Mouse (Mus musculus) kidney, adult 9 months (tissue): ENCODE measurements around the gene Nudt17.
"Not testable (repeated sequence)": the region's sequence is repeated elsewhere in the genome, so short reads cannot be mapped to it uniquely, and the experiment has no call there.

Experiments
- DNase-seq: peaks from one replicate; pipeline ENCODE4 v3.0.0; 2022

Gene Nudt17

DNA sequence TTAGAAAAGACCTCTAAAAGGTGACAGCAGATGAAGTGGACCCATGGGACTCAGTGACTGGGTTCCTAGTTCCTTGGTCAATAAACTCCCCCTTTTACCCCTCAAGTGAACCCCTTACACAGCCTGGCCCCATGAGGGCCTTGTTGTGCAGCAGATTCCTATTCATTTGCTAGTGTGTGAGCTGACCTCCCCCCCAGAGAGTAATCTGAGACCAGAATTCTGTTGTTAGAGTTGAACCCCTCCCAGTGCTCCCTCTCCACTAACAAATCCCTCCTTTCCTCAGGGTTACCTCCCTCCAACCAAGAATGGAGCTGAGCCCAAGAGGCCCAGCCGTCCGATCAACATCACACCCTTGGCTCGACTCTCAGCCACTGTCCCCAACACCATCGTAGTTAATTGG is 7.4 kb downstream of the Nudt17 start:
- DNase-seq: no peak

DNA sequence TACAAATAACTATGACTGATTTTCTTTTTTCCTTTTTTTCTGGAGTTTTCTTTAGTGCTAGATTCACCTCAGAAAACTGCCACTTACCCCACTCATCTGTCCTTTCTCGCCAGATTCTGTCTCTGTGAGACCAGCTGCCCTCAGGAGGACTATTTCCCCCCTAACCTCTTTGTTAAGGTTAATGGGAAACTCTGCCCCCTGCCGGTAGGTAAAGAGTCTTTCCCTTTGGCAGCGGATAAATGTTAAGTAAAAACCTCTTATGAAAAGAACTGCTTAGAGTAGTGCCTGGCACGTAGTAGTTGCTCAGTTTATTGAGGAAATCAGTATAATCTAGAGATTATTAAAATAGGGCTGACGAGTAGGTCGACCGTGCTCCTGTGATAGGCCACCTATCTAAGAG is 8.0 kb downstream of the Nudt17 start:
- DNase-seq: no peak

DNA sequence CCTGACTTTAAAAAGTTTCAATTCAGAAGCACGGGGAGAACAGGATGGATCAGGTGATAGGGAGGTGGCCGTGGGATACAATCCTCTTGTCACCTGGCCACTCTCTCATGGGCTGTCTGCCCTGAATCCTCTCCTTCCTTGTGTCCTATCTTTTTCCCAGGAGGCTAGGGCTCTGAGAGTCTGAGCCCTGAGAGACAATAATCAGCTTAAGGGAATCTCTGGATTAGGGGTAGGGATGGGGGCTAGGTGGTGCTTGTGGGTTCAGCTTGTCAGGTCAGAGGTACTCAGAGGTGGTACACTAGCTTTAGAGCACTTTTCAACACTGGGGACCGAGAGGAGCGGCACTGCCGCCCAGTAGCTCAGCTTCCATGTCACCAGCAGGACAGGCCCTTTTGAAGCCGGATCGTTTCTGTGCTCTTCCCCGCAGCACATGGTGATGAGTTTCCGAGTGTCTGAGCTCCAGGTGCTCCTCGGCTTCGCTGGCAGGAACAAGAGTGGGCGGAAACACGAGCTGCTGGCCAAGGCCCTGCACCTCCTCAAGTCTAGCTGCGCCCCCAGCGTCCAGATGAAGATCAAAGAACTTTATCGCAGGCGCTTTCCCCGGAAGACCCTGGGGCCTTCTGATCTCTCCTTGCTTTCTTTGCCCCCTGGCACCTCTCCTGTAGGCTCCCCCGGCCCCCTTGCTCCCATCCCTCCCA is 9.2 kb downstream of the Nudt17 start:
- no peak for DNase-seq

DNA sequence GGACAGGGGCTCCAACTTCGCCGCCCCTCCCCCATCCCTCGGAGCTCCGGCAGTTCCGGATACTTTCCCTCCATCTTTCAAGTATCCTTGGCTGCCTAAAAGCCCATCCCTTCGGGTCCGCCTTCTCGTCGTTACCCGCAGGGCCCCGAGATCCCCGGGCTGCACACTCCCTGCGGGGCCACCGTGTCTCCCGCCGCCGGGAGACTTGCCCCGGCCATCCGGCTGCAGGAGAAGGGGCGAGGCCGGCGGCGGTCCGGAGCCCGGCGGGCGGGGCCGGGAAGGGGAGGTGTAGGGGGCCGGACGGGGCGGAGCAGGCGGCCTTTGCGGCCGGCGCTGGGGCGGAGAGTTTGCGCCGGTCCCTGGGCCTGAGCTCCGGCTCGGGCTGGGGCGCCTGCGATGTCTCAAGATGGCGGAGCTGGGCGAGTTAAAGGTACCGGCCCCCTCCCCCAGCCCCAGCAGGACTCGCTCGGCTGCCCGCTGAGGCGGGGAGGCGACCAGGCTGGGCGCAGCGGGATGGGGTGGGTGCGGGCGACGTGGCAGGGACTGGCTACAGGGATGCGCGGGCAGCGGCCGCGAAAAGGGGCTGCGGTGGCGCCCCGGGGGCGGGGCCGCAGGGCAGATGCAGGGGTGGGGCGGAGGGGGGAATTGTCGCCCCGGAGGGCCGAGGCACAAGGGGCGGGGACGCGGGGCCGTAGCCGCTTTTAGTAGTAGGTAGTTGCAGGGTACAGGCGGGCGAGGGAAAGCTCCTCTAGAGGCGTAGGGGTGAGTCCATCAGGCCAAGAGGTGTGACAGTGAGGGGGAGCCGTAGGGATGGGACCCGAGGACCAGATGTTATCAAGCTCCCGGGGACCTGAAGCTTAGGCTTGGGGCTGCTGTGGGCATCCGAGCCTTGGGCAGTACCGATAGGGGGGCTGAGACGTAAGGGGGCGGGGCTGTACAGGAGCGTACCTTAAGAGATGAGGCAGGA is 11.3 kb downstream of the Nudt17 start:
- peak; percentile 92 for DNase-seq

DNA sequence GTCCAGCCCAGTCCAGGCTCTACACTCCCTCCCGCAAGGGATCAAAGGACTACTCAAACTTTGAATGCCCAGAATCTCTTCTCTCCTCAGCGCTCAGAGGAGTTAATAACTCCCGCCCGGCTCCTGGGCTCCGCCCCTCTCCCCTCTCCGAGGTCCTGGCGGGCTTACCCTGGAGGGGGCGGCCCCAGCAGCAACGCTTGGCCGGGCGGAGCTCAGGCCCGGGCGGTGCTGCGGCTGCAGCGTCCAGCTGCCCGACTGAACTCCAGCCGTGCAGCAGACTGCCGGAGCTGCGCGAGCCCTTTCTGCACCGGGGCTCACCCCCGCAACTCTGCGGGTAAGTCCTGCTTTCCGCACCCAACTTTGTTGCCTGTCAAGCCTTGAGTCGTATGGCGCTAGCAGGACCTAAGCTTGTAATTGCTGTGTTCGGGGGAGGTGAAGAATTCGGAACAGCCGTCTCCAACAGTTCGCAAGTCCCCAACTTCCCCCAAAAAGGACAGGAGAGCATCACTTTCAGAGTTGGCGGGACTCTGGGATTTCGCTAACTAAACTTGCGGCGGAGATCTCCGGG is 12.1 kb downstream of the Nudt17 start, which contains the start of gene Pias3:
Gene Pias3 (plus strand): TSS at position 187 of the 568 bp plus-strand sequence.
- DNase-seq: peak; percentile 91

DNA sequence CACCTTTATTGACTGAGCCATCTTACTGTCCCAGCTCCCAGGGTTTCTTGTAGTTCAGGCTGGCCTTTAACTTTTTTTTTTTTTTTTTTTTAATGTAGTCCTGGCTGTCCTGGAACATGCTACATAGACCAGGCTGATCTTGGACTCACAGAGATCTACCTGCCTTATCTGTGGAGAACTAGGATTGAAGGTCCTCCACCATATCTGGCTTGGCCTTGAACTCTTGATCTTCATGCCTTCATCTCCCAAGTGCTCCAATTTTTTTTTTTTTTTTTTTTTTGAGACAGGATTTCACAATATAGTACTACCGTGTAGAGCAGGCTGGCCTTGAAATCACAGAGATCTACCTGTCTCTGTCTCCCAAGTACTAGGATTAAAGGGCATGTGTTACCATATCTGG is 14.8 kb downstream of the Nudt17 start:
- DNase-seq: no peak

DNA sequence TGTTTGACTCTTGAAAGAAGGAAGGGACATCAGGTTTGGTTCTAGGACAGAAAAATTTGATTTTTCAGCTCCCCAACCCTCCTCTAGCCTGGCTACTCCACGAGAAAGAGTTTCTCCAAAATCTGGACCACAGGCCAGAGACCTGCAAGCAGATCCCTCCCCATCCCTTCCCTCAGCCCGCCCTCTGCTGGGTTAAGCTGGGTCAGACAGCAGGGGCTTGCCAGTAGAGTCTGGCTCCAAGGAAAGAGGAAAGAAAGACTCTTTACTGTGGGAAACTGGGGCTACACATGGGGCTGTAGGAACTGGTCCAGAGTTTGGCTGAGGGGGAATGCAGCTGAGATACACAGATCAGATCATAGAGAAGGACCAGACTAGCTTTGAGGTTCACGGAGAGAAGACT is 15.9 kb downstream of the Nudt17 start:
- no peak for DNase-seq

DNA sequence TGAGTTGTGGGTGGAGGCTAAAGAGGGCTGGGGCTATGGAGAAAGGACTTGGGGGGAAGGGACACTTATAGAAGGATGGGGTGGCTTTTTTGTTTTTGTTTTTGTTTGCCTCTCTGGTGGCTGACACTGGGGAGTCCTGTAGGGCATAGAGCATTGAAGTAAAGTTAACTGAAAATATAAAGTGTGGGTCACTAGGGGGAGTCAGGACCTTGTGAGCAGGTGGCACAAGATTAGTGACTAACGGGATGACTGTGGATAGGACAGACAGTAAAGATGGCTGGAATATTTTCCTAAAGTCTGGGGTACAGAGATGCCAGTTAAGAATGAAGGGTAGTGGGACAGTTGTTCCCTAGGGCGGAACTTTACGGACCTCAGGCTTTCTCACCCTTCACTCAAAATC is 18.1 kb downstream of the Nudt17 start:
- no peak for DNase-seq

DNA sequence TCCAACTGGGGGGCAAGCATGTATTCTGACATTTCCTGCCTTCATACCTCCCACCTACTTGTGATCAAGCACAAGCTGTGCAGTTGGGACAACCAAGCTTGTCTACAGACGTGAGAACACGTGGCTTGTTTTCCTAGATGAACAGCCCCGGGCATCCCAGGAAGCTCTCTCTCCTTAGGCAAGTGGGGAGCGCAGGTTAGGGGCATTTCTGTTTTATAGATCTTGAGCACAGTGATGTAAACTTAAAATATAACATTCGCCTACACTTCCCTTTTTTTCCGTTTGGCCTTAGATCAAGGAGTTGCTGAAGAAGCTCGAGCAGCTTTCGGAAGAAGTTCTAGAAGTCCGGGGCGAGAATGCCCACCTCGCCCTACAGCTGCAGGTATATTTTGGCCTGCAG is 19.5 kb downstream of the Nudt17 start:
- no peak for DNase-seq

DNA sequence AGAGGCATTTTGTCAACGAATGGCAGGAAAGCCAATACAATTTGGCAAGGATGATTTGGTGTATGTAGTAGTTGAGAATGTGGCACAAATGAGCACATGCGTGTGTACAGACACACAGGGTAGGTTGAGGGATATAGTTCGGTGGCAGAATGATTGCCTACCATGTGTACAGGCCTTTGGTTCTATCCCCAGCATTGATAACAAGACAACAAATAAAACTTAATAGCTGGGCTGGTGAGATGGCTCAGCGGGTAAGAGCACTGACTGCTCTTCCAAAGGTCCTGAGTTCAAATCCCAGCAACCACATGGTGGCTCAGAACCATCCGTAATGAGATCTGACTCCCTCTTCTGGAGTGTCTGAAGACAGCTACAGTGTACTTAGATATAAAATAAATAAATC is 22.3 kb downstream of the Nudt17 start:
- DNase-seq: not testable (repeated sequence)

DNA sequence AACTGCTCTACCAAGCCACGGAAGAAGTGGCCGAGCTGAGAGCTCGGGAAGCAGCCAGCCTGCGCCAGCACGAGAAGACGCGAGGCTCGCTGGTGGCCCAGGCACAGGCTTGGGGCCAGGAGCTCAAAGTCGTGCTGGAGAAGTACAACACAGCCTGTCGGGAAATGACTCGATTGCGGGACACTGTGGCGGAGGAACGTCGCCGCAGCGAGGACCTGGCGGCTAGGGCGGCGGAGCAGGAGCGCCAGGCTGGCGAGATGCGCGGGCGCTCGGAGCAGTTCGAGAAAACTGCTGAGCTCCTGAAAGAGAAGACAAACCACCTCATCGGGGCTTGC is 23.6 kb downstream of the Nudt17 start:
- DNase-seq: no peak

DNA sequence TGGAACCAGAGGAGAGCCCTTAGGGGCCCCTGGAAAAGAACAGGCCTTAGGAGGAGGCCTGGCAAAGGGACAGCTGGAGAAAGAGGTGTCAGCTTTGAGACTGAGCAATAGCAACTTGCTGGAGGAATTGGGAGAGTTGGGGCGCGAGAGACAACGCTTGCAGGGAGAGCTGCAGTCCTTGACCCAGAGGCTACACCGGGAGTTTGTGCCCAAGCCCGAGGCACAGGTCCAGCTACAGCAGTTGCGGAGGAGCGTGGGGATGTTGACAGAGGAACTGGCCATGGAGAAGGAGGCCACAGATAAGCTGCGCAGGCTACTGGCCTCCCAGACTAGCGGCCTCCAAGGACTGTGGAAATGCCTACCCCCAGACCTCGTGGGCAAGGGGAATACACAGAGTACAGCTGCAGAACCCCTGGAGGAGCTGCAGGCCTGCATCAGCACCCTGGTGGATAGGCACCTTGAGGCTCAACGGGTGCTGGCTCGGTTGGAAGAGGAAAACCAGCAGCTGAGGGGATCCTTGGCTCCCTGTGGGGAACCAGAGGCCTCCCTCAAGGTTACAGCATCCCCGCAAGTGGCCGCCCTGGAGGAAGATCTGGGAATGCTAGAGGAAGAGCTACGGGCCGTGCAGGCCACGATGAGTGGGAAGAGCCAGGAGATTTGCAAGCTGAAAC is 24.1 kb downstream of the Nudt17 start:
- no peak for DNase-seq

DNA sequence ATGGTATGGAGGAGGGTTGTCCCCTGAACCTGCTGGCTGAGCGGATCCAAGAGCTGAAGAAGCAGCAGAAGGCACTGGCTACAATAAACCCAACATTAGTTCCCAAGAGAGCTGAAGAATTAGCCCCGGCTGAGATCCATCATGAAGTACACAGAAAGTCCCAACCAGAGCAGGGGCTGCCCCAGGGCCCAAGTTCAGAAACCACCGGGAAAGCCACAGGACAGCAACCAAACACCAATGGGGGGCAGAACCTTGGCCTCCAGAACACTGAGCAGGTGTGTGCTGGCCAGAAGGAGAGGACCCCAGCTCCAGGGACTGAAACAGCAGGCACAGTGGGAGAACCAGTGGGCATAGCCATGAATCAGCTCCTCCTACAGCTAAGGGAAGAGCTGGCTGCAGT is 24.9 kb downstream of the Nudt17 start:
- no peak for DNase-seq

DNA sequence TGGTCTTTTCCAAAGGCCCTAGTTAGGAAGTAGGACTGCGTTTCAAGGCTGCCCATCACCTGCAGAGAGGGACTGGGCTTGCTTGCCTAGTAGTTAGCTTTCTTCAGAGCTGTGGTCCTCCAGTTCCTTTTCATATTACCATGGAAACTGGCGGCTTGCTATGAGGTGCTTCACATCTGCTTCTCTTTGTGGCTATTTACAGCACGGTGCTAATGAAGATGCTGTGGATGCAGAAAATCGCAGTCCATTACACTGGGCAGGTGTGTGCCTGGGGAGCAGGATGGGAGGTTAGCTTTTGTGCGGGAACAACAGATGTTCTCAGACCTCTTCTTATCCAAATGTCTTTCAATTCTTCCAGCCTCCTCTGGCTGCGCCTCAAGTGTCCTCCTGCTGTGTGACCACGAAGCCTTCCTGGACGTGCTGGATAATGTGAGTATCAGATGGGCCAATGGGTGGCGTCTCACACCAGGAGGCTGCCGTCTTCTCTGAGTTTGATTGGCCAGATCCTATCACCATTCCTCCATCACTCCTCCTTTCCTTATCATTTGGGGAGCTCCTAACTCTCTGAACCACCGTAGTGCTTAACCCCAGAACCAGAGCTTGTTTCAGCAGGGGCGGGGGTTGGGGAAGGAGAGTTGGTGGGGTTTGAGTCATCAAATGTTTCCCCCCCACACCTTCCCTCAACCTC is 27.9 kb downstream of the Nudt17 start:
- no peak for DNase-seq

DNA sequence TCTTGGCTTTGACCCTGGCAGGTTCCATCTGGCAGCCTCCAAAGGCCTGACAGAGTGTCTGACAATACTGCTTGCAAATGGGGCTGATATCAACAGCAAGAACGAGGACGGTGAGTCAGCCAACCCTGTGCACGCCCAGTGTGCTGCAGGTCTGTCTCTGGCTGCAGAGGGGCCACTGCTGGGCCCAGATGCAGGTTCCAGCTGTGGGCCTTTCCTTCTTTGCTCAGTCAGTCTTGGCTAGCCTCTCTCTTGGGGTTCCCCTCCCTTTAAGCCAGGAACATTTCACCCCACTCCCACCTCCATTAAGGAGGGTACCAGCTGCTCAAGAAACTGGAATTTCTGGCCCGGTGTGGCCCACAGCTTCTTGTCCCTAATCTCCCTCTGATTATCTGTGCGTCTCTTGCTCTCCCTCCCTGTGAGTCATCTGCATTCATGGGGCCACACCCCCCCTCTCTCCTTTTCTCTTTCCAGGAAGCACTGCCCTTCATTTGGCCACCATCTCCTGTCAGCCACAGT is 29.1 kb downstream of the Nudt17 start:
- no peak for DNase-seq

DNA sequence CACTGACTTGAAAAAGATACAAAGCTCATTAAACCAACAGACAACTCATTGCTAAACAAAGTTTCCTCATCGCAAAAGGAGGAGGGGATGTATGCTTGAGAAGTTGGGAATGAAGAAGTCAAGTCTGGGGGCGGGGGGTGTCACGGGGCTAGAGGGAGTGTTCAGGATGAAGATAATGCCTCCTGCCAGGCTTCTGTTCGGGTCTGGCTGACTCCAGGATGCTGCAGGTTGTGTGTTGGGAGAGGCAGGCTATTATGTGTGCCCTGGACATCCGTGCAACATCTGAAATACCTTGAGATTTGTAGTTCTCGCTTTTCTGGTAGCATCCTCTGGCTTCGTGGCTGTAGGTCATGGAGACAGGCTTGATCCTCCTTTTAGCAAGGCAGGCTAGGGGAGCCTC is 29.9 kb downstream of the Nudt17 start:
- no peak for DNase-seq

DNA sequence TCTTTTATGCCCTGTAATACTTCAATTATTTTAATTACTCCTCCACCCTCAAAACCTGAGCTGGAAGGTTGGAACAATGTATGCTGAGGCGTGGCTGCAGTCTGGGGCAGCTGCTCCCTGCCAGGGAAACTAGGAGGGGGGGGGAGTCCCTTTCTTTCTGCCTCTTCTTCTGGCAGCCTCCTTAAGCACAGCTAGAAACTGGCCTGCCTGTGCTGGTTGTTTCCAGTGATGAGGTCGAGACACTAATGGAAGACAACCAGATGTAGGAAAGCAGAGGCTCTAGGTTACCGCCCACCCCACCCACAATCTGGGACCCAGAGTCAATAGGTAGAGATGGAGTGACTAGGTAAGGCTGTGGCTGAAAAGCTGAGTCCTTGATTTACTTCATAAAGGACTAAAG is 32.7 kb downstream of the Nudt17 start:
- DNase-seq: no peak

DNA sequence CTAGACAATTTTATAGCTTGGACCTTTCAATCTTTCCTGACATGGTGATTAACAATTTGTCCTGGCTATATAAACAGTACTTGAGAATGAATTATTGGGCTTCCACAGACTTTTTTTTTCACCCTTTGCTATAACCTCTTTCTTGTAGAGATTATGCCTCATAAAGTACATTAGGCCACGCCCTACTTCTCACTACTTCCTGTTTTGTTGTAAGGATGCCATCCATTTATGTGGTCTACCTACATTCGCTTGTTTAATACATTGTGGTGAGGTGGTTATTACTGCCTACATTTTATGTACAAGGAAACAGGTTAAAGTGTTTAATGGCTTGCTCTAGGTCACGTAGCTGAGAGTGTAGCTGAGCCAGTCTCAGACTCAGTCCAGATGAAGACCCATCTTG is 33.2 kb downstream of the Nudt17 start:
- no peak for DNase-seq

DNA sequence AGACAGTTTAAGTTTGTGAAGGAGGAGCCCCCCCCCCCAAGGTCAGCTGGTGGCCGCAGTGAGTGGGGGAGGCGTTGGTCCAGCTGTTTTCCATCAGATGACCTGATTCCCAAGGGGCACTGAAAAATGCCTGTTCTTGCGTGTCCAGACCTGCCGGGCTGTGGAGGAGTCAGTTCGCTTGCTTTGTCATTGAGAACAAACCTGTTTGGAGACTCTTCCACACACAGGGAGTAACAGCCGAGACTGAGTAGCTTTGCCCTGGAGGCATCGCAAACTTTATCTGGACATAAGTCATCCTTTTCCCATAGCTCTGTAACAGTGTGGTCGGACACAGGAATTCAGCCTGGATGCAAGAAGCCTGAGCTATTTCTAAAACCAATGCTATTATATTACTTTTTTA is 33.9 kb downstream of the Nudt17 start:
- DNase-seq: no peak

DNA sequence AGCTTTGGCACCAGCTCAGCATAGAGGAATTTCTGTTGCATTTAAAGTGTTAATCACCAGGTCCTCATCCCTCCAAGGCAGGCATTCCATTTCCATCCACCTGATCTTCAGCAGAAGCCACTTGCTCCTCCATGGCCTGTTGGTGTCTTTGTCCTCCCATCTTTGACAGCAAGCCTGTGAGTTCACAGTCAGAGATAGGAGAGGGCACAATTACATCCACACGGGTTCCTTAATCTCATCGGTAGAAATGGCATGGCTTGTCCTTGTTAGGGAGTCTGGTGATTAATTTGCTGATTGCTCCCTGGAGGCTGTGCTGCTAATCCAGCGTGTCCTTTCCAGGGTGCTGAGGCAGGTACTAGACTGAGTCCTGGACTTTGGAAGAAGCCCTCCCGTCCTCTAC is 34.8 kb downstream of the Nudt17 start:
- DNase-seq: no peak

DNA sequence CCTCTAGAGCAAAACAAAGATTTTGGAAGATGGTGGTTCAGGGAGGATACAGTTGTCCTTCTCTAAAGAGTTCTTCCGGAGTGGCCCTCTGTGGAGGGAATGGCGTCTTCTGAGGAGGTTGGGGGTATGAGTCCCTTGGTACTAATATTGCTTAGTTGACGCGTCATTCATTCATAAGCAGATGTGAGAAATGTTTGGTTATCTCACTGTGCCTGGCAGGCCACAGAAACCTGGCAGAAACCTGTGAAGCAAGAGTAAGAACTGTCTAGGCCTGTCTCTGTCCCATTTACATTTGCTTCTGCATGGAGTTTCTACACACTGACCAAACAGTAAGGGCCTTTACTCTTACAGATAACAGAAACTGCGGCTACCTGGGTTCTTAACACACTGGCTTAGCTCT is 36.8 kb downstream of the Nudt17 start:
- no peak for DNase-seq

DNA sequence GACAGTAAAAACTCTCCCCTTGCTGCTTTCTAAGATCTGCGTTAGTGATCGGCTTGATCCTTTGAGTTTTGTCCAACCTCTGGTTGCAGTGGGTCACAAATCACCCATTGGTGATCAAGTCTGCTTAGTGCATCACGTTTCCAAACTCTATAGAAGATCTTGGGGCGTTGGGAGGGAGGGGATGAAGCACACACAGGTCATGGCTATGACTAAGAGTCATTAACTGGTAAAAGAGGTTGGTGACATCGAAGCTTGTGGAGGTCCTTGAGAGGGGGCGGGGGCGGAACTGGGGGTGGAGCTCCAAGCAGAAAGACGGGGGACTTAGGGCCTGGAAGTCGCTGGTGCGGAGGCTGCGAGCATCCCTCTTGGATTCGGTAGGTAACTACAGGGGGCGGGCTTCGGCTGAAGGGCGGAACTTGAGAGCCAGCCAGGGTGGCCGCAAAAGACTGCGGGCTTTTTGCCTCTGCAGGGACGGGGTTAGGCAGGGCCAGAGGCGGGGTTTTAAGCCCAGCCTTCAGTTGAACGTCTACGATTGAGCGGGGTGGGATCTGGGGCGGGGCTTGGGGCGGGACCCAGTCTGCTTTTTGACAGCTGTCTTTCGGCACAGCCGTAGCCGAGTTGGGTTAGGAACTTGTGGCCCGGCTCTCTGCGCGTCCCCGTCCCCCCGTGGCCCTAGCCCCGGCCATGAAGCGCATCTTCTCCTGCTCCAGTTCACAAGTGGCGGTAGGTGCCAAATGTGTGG is 38.5 kb downstream of the Nudt17 start, which contains the start of gene Ankrd35:
Gene Ankrd35 (plus strand): TSS at position 405 of the 742 bp plus-strand sequence.
- DNase-seq: peak; percentile 88
